Mouse (Mus musculus): ENCODE measurements around the gene Mrpl37.
"Not testable (repeated sequence)": the region's sequence is repeated elsewhere in the genome, so short reads cannot be mapped to it uniquely, and the experiment has no call there.

The Mrpl37 gene

DNA sequence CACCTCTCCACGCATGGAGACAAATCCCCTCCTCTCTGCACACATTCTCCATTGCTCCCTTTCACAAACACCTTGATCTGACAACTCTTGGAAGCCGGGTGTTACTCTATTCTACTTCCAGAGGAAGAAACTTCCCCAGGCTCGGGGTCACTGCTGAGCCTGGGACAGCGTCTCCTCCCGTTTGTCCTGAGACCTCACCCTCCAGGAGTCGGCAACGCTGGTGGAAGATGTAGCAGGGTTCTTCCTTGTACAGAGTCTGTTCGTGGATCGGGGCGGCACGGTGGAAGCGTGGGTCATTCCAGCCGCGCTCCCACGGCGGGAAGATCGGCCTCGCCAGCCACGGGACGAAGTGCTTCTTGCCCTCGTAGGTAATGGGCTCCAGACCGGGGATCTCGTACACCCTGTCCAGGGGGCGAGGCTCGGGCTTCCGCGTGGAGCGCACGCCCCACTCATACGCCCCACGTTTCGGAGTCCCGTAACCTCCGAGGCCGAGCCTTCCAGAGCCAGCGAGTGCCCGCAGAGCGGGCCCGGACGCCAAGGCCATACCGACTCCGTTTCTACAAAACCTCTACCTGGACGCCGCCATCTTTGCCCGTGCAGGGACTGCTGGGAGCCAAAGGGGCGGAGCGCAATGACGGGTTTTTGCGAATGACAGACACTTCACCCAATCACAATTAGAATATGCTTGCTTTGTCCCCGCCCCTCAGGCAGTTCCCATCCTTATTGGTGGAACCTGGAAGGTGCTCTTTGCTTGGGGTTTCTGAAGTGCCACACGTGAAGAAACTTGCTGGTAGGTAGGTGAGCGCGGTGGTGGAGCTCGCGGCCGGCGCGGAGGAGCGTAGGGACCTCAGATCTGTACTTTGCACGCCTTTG, at the start of gene Mrpl37, which contains the start of gene Cyb5rl:
Gene Mrpl37, minus strand, starts transcription at position 617 of the 873 bp plus-strand sequence.
Gene Cyb5rl, plus strand, starts transcription at position 737 of the 873 bp plus-strand sequence.
- DNase-seq = peak; percentile 97

DNA sequence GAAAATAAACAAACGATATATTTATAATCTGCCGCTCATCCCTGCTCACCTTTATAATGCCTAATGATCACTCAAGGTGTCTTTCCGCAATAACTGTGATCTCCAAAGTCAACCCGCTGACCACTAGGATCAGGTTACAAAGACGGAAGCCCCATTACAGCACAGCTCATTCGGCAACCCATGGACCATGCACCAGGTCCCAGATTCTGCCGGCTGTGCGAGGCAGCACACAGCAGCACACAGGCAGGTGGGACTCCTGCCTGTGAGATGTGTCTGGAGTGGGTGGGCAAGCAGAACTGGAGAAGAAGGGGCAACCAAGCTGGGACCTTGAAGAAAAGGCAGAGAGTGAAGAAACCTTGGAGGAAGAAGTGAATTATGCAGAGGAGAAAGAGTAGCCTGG, 47.6 kb upstream of the Mrpl37 start:
- no peak for DNase-seq

DNA sequence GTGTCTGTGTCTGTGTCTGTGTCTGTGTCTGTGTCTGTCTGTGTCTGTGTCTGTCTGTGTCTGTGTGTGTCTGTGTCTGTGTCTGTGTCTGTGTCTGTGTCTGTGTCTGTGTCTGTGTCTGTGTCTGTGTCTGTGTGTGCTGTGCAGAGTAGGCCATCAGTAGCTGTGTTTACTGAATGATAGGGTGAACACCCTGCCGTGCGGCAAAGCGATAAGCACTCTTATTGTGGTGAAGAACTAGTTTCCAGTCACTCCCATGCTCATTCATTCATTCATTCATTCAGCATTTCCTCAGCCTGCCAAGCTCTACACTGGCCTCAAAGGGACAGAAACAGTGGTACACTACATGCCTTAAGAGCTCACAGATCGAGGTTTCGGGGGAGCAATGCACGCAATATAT, 42.5 kb upstream of the Mrpl37 start:
- DNase-seq = not testable (repeated sequence)

DNA sequence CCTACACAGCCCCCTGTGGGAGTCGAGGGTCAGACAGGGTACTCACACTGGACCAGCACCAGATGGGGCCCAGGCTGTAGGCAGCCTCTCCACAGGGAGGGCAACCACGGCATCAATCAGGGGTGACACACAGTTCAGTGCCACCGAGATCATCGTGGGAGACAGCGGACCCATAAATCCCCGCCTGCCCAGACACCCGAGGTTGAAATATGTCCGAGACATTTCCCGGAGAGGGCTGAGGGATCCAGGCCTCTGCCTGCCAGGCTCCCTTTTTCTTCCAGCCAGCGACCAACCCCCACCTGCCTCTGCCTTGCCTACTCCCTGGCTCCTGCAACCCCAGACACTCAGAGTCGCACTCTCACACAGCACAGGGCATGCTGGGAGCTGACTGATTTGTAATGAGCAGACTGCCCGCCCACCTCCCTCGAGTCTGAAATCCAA, 41.6 kb upstream of the Mrpl37 start:
- DNase-seq = peak; percentile 36

DNA sequence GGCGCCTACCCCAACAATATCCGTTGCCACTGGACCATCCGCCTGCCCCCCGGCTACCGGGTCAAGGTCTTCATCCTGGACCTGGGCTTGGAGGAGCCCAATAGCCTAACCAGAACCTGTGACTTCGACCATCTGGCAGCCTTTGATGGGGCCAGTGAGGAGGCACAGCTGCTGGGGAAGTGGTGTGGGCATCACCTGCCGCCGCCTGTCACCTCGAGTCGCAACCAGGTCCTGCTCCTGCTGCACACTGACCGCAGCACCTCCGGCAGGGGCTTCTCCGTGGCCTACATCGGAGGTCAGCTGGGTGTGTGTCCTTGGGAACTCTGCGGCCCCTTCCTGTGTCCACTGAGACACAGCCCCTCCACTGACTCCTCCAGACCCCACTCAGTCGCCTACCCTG, 40.1 kb upstream of the Mrpl37 start:
- DNase-seq = no peak

DNA sequence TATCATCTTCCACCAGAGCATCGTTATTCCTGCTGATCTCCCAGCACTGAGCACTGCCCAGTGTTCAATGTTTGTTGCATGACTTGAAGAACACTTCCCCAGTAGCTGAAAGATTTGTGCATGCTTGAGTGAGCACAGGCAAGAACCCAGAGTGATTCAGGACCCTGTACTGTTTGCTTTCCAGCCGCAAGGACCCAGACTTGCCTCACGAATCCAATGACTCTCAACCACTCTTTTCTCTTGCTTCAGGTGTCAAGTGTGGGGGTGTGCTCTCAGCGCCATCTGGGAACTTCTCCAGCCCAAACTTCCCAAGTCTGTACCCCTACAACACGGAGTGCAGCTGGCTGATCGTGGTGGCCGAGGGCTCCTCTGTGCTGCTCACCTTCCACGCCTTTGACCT, 35.6 kb upstream of the Mrpl37 start:
- no peak for DNase-seq

DNA sequence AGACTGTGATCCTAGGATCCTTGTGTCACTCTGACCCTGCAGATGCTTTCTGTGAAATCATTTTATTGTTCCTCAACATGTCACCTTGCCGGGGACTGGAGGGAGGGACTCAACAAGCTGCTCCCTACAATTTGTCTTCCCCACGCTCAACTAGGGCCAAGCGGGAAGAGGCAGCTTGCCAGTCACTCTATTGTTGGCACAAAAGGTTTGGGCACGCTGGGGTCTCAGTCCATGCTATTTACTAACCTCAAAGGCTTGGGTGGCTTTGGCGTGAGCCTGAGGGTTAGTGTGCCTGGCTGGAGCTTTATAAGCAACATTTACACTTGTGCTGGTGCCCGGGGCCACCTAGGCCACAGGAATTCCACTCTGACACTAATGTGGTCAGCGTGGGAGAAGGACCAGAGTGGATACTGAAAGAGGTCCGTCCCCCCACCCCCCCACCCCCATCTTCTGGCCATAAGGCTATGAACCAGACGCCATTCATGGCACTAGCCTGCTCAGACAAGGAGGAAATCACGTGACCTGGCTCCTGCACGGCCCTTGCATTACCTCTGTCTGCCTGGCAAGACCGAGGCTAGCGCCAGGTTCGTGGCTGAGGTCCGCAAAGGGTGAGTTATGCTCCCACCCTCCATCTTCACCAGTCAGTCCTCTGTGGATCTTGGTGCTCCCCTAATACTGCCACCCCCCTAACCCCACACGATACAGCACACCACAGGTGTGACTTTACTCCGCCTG, 32.3 kb upstream of the Mrpl37 start:
- no peak for DNase-seq

DNA sequence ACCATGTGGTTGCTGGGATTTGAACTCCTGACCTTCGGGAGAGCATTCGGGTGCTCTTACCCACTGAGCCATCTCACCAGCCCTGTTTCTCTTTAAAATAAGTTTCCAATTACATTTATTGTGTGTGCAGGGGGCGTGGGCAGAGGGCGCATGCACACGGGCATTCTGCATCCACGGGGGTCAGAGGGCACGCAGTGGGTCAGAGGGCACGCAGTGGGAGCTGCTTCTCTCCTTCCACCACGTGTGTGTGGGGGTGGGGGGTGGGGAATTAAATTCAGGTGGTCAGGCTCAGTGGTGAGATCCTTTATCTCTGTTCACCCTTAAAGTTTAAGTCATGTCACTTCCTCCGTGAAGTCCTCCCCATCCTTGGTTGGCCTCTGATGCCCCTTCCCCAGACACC, 31.7 kb upstream of the Mrpl37 start:
- DNase-seq = no peak

DNA sequence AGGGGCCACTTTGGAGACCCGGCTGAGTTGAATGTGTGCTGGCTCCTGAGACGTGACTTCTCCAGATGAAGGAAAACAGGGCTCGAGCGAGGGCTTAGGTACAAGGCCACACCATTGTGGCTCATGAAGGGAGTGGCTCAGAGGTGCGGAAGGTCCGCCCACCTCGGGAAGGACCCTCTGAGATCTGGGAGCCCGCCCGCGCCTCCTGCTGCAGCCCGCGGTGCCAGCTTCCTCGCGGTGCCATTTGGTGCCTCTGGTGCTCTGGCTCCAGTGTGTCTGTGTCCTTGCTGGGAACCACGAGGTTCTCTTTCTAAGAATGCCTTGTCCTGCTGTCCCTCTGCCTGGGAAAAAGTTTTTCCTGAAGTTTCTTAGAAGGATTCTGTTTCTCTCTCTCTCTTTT, 31.2 kb upstream of the Mrpl37 start:
- no peak for DNase-seq

DNA sequence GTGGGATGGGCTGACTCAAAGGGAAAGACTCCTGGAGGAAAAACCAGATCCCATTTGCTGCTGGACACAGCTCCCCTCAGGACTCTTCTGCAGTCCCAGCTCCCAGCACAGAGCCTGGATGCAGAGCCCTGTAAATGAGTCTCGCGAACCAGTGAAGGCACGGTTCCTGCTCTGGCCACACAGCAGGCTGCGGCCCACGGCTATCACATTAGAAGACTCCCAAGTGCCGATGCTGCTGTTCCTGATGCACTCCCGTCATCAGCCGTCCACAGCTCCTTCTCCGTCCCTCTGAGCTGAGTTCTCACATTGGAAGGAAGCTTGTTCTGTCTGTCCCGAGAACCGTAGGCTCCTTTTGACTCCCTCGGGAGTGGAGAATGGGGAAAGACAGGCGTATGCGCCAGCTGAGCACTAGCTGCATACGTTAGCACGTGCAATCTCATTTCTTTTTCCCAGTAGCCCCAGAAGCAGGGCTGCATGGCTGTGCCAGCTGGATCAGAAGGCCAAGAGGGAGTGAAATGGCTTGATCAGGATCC, 30.2 kb upstream of the Mrpl37 start, which contains the start of gene Cdcp2:
Gene Cdcp2, plus strand, starts transcription at position 51 of the 533 bp plus-strand sequence.
- DNase-seq = no peak

DNA sequence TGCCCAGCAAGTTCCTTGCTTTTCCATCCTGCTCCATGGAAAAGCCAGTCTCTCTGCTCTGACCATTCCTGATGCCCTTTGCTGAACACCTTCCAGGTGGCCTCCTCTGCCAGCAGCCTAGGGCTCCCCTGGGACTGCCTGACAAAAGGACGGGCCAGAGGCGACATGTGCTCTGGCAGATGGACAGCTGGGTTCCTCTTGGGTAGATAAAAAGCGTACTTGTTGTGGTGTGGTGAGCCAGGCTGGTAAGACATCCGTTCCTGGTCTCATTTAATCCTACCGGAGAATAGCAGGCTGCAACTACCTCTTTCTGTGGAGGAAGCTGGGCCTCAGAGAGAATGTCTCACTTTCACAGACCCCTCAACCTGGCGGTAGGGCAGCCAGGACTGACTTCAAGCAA, 29.4 kb upstream of the Mrpl37 start:
- DNase-seq = no peak

DNA sequence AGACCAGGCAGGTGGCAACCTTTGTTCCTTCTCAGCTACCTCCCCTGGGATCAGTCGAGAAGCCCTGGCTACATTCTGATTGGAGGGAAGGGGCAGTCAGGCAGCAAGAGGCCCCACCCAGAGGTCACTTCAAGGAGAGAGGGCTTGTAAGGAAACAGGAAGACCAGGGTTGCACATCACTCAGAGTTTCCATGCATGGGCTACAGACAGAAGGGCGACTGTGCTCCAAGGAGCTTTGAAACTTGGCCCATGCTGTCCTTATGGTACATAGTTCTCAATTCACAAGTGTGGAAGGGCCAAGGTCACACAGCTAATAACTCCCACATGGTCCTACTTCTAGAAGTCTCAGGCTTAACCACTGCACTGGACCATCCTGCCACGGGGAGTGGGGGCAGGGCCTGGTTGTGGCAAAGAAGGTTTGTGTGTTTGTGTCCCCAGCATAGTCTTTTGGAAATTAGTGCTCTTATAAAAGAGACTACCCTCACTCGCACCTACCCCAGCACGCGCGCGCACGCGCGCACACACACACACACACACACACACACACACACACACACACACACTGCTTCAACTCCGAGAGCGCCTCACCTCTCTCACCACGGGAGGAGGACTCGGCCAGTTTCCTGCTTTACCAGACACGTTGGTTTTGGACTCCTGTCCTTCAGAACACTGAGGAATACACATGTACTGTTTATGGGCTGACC, 28.0 kb upstream of the Mrpl37 start:
- DNase-seq = no peak

DNA sequence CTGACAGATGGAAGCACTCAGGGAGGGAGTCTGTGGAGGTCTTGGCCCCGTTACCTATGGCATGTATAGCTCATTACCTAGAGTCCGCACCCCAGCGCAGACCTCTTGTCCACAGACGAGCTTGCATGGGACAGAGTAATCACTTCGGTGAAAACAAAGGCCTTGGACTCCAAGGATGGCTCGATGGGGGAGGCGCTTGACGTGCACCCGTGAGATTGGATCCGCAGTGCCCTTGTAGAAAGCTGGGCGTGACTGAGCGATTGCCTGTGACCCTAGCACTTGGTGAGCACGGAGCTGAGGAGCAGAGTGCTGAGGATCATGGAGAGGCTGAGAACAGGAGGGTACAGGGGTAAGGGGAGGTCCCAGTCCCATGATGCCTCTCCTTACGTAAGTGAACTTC, 25.0 kb upstream of the Mrpl37 start:
- DNase-seq = no peak

DNA sequence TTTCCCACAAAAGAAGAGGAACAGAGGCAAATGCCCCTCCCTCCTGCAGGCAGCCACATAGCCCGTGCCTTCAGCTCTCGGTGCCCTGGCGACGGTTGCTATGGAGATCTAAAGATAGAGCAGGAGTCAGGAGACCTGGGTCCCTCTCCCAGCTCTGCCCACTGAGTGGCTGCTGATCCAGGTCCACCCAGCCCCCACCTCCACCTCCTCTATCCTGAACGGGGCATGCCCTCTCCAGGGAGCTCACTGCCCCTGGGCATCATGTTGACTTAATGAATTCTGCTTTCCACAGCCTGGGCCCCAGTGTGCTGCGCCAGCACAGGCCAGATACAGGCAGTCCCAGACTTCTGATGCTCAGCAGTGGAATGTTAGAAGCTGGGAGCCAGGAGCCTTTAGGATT, 18.2 kb upstream of the Mrpl37 start:
- peak; percentile 83 for DNase-seq

DNA sequence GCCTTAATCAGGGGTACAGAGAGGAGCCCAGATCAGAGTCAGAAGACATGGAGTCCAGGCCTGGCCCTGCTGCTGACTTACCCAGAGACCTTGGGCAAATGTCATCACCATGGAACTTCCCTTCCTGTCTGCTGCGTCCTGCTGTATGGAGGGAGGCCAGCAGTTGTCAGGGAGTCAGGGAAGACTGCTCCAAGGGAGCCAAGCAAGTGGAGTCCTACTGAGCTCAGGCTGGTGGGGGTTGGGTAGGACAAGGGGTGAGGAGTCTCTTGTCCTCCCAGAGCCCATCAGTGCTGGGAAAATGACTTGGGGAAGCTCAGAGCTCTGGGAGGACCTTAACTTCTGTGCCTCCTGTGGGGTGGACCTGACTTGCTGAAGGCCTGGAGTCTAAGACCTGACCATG, 17.7 kb upstream of the Mrpl37 start:
- peak; percentile 36 for DNase-seq

DNA sequence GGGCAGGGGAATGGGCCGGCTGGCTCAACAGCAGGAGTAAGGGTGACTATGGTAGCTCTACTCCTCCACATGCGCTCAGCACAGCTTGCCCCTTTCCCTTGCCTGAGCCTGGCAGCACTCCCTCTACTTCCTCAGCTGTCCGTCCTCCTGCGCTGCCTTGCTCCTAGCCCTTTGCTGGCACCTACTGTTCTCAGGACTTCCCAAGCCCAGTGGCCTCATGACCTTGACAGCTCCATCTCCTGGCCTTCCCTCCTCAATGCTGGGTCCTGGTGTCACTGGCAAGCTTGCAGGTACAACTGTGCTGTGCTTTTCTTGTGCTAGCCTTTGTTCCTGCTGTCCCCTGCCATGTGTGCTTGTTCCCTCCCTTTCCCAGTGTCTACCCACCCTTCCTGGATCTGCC, 16.5 kb upstream of the Mrpl37 start:
- DNase-seq = no peak

DNA sequence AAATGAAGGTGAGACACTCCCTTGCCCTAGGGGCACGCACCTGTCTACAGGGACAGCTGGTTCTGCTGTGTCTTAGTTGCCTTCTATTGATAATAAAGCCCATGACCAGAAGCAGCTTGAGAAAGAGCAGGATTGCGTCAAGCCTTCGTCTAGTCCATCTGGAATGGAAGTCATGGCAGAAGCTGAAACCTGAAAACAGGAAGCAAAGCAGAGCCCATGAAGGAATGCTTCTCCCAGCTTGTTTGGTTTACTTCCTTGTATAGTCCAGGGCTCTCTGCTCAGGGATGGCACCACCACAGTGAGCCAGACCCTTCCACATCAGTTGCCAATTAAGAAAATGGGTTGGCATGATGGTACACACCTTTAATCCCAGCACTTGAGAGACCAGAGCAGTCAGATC, 15.5 kb upstream of the Mrpl37 start:
- DNase-seq = no peak

DNA sequence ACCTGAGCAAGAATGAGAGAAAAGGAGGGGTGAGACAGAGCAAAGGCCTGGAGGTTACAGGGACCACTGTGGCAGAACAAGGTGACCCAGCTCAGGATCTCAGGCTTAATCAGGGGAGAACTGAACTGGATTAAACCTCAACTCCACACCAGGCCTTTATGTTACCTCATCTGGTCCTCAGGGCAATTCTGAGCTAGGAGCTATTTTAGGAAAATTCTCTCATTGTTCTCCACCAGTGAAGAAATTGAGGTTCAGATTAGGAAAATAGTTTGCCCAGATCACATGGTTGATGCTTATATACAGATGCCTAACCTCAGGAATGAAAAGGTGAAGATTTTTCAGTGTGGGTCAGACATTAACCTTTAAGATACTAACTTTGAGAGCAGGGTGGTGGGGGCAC, 13.0 kb upstream of the Mrpl37 start:
- DNase-seq = no peak

DNA sequence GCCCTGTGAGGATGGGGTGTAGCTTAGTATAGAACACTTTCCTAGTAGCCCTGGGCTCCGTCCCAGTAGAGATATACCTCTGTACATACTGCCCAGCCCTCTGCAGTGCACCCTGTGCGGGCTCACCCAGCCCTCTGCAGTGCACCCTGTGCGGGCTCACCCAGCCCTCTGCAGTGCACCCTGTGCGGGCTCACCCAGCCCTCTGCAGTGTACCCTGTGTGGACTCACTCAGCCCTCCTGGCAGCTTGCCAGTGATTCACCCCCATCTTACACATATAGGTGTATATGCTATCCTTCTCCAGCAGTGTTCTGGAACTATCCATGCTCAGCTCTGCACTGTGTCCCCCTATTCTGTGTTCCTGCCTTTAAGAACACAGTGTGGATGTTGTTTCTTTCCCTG, 12.2 kb upstream of the Mrpl37 start:
- no peak for DNase-seq

DNA sequence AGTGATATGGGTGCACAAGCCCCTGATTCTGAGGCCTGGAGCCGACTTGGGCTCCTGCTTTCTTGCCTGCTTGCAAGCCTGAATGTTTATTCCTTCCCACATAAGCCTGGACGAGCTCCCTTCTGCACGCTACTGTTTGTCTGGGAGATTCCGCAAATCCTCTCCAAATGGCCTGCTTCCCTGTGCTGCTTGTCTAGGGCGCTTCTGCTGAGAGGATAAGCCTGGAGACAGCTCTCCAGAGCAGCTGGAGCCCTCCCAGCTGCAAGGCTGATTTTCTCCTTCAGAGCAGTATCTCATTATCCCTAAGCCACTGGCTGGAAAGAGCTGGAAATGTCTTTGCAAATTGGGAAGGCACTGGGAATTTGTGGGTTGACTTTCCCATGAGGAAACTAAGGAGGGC, 8.8 kb upstream of the Mrpl37 start:
- no peak for DNase-seq

DNA sequence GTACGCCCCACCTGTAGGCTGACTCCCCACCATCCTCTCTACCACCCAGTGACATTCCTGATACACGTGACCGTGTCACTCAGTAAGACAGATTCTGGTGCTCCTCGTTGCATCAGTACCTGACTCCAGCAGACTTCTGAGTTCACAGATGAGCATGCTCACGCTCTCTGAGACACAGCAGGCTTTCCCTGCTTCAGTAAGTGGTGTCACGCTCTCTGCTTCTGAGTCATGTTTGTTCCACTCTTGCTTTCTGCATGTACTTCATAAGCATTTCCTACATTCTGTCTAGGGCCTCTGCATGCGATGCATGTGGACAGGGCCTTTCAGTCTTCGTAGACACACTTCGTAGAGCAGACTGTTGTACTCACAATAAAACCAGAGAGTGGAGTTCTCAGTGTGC, 5.7 kb upstream of the Mrpl37 start:
- DNase-seq = no peak

DNA sequence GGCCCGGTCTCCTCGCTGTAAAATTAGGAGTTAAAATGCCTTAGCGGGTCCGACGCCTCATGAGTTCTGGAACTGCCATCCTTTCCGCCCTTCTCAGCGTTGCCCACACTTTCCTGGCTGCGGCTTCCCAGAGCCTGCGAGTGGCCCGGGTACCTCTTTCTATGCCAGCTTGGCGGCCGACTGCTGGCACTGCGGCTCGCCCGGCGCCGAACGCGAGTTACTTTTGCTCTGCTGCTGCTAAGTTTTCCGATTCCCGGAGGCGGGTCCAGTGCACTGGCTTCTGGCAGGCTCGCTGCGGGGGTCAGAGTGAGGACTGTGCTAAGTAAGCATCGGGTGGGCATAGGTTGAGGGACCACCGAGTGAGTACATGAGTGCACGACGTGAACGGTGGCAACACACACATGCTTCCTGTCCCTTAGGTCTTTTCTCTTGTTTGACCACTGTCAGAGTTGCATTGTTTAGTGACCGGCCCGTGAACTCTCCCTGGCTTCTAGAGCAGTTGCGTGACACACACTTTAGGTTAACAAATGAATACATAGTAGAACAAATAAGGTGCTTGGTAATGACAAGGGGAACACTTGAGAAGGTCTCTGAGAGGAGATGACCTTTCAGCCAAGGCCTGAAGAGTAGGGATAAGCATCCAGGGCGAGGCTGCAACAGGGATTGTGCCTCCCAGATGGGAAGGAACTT, 628 bp upstream of the Mrpl37 start:
- DNase-seq = peak; percentile 58

All from kidney, postnatal 14 days (tissue).